ENCODE assay signal across 9 mouse cellular contexts in genomic region chr8:123720471-123721001, GRCm38 (mm10).
A peak's percentile ranks its signal among the peaks of the same experiment; 100 is the strongest.
DNase-seq lines count a peak whose midpoint lies in the region; ATAC-seq and TF ChIP-seq lines count a peak whose summit lies in the region.
"Had no signal": no experiment of that assay in that cellular context is flagged by ENCODE, and none has a peak within 500 bp of the region (broad histone marks: within the 10 kb centered on the region; RNA-seq: fewer than 3 reads in every experiment).

No protein-coding gene starts in this region.

- DNase-seq in MEL (ENCODE audit: low read depth, low spot score), result peak; percentile 7
- no peak for DNase-seq in intestine, embryonic 14.5 days (ENCODE audit: low spot score)
- DNase-seq in spleen, adult 12 weeks (ENCODE audit: low spot score), result no peak
- DNase-seq in adrenal gland, postnatal 25 days, result no peak
- DNase-seq in gastrocnemius, postnatal 25 days, result no peak
- DNase-seq: cerebellum, adult 9-10 months had no signal

- TF ChIP-seq CTCF in MEL (IDR thresholded peaks at IDR 0.05 in 2 of 3, conservative IDR thresholded peaks at IDR 0.05 in 1 of 3; ENCODE audit: control insufficient read depth in 1 of 3, insufficient read depth in 1 of 3, low read depth in 2 of 3, low read length in 3 of 3, poor library complexity in 1 of 3, severe bottlenecking in 1 of 3), result no peak

- TF ChIP-seq EP300 in MEL (IDR thresholded peaks at IDR 0.05; ENCODE audit: low read depth in 1 of 2, low read length in 2 of 2), result no peak

- TF ChIP-seq RAD21 in MEL (IDR thresholded peaks at IDR 0.05; ENCODE audit: low read depth, low read length), result no peak

- no peaks in the 10 kb centered on the region for H3K27me3 ChIP-seq in heart, embryonic 11.5 days (ENCODE audit: control insufficient read depth, insufficient read depth, low read length)
- H3K27me3 ChIP-seq in heart, embryonic 12.5 days (replicated peaks), result no peaks in the 10 kb centered on the region
- no peaks in the 10 kb centered on the region; a peak in 1 of 4 replicates for H3K27me3 ChIP-seq in MEL (ENCODE audit: control insufficient read depth in 1 of 2, insufficient read depth in 2 of 2, low read length in 2 of 2)
- no peaks in the 10 kb centered on the region for H3K27me3 ChIP-seq in intestine, embryonic 14.5 days (replicated peaks; ENCODE audit: control insufficient read depth, insufficient read depth, low read length)
- no peaks in the 10 kb centered on the region for H3K27me3 ChIP-seq in liver, embryonic 15.5 days

- peaks cover 47% of the 10 kb centered on the region for H3K4me1 ChIP-seq in heart, embryonic 11.5 days (ENCODE audit: control insufficient read depth, insufficient read depth, low read length)
- H3K4me1 ChIP-seq in heart, embryonic 12.5 days (replicated peaks), result peaks cover 58% of the 10 kb centered on the region
- peaks cover 0 to 4% of the 10 kb centered on the region in 2 experiments; a peak in 1 of 4 replicates for H3K4me1 ChIP-seq in MEL (ENCODE audit: control insufficient read depth in 1 of 2, insufficient read depth in 2 of 2, low read length in 2 of 2)
- H3K4me1 ChIP-seq in intestine, embryonic 14.5 days (replicated peaks; ENCODE audit: control insufficient read depth, insufficient read depth, low read length), result peaks cover 28% of the 10 kb centered on the region
- peaks cover 56% of the 10 kb centered on the region for H3K4me1 ChIP-seq in liver, embryonic 15.5 days (replicated peaks)

- H3K9me3 ChIP-seq in heart, embryonic 11.5 days (replicated peaks; ENCODE audit: control insufficient read depth, low read length), result no peaks in the 10 kb centered on the region
- H3K9me3 ChIP-seq in heart, embryonic 12.5 days (replicated peaks), result no peaks in the 10 kb centered on the region
- H3K9me3 ChIP-seq in MEL (replicated peaks; ENCODE audit: insufficient read depth, low read length), result no peaks in the 10 kb centered on the region
- H3K9me3 ChIP-seq in intestine, embryonic 14.5 days (ENCODE audit: control insufficient read depth, low read length), result no peaks in the 10 kb centered on the region
- H3K9me3 ChIP-seq in liver, embryonic 15.5 days (replicated peaks), result no peaks in the 10 kb centered on the region

- 0 out of 2 replicates have a peak overlapping the region, but pooled peaks have one; percentile 22 for H3K4me2 ChIP-seq in heart, embryonic 11.5 days
- no peak overlapping the region for H3K4me2 ChIP-seq in heart, embryonic 12.5 days
- H3K4me2 ChIP-seq in intestine, embryonic 14.5 days (ENCODE audit: low read length), result peak overlapping the region; percentile 11; the same call in 1 of the 2 replicates
- H3K4me2 ChIP-seq in liver, embryonic 15.5 days, result peak overlapping the region; percentile 29

- ATAC-seq in heart, embryonic 11.5 days (replicated peaks; ENCODE audit: insufficient number of reproducible peaks, low FRiP score, low TSS enrichment), result no peak
- no peak for ATAC-seq in heart, embryonic 12.5 days (ENCODE audit: insufficient number of reproducible peaks, low FRiP score)
- ATAC-seq in intestine, embryonic 14.5 days (replicated peaks; ENCODE audit: low FRiP score, low TSS enrichment, low read depth), result peak; percentile 41; the same call in 1 of the 2 replicates
- ATAC-seq in liver, embryonic 15.5 days (ENCODE audit: insufficient read depth), result no peak

- no peak overlapping the region for H3K27ac ChIP-seq in heart, embryonic 11.5 days (ENCODE audit: low read depth, low read length)
- H3K27ac ChIP-seq in heart, embryonic 12.5 days (ENCODE audit: poor library complexity, severe bottlenecking), result no peak overlapping the region
- no peak overlapping the region for H3K27ac ChIP-seq in MEL (ENCODE audit: control insufficient read depth, low read depth, low read length)
- H3K27ac ChIP-seq in intestine, embryonic 14.5 days (ENCODE audit: low read depth), result no peak overlapping the region
- no peak overlapping the region for H3K27ac ChIP-seq in liver, embryonic 15.5 days (replicated peaks)

- no peaks in the 10 kb centered on the region for H3K36me3 ChIP-seq in heart, embryonic 11.5 days (ENCODE audit: control insufficient read depth, insufficient read depth, low read length)
- H3K36me3 ChIP-seq in heart, embryonic 12.5 days, result no peaks in the 10 kb centered on the region
- no peaks in the 10 kb centered on the region for H3K36me3 ChIP-seq in MEL (ENCODE audit: control insufficient read depth in 1 of 2, insufficient read depth in 2 of 2, low read length in 2 of 2)
- H3K36me3 ChIP-seq in intestine, embryonic 14.5 days (ENCODE audit: control insufficient read depth, insufficient read depth, low read length), result no peaks in the 10 kb centered on the region
- H3K36me3 ChIP-seq in liver, embryonic 15.5 days (replicated peaks), result no peaks in the 10 kb centered on the region

- no peak for TF ChIP-seq POLR2A in MEL (IDR thresholded peaks at IDR 0.05; ENCODE audit: control insufficient read depth in 1 of 2, insufficient read depth in 1 of 2, low read depth in 1 of 2, low read length in 2 of 2, poor library complexity in 1 of 2)

- 20% methylated on average over 12 of the region's 12 CpGs for WGBS in heart, embryonic 11.5 days (ENCODE audit: insufficient replicate concordance)
- WGBS in heart, embryonic 12.5 days, result 32% methylated on average over 12 of the region's 12 CpGs
- WGBS in intestine, embryonic 14.5 days, result 17% methylated on average over 12 of the region's 12 CpGs
- WGBS in liver, embryonic 15.5 days (ENCODE audit: insufficient replicate concordance), result 15% methylated on average over 12 of the region's 12 CpGs

- H3K9ac ChIP-seq in heart, embryonic 11.5 days (ENCODE audit: low read depth, low read length), result no peak overlapping the region
- no peak overlapping the region for H3K9ac ChIP-seq in heart, embryonic 12.5 days
- no peak overlapping the region for H3K9ac ChIP-seq in MEL (ENCODE audit: control insufficient read depth, low read depth, low read length, poor library complexity, severe bottlenecking)
- no peak overlapping the region for H3K9ac ChIP-seq in intestine, embryonic 14.5 days (ENCODE audit: low read length)
- H3K9ac ChIP-seq in liver, embryonic 15.5 days, result no peak overlapping the region

- no peaks in the 10 kb centered on the region for H3K79me2 ChIP-seq in MEL (ENCODE audit: control insufficient read depth, insufficient read depth, low read length, poor library complexity)

- no peak overlapping the region for H3K4me3 ChIP-seq in heart, embryonic 11.5 days (ENCODE audit: low read depth, low read length)
- no peak overlapping the region for H3K4me3 ChIP-seq in heart, embryonic 12.5 days
- no peak overlapping the region for H3K4me3 ChIP-seq in MEL (ENCODE audit: control insufficient read depth in 1 of 2, insufficient read depth in 1 of 2, low read depth in 2 of 2, low read length in 2 of 2)
- no peak overlapping the region for H3K4me3 ChIP-seq in intestine, embryonic 14.5 days (ENCODE audit: low read depth, low read length)
- H3K4me3 ChIP-seq in liver, embryonic 15.5 days (replicated peaks), result no peak overlapping the region

TF ChIP-seq in MEL, 35 proteins besides CTCF, POLR2A, EP300 and RAD21:
- TF ChIP-seq RCOR1 (IDR thresholded peaks at IDR 0.05; ENCODE audit: low read depth, low read length) (no peak), KAT2A (conservative IDR thresholded peaks at IDR 0.05; ENCODE audit: low read depth, low read length) (no peak), ETS1 (IDR thresholded peaks at IDR 0.05; ENCODE audit: low read depth, low read length) (no peak), ZKSCAN1 (IDR thresholded peaks at IDR 0.05; ENCODE audit: low read depth, low read length) (no peak), TAL1 (IDR thresholded peaks at IDR 0.05; ENCODE audit: low read length) (no peak), ZC3H11A (IDR thresholded peaks at IDR 0.05; ENCODE audit: low read depth, low read length) (no peak), TCF12 (IDR thresholded peaks at IDR 0.05; ENCODE audit: low read depth, low read length) (no peak), NELFE (IDR thresholded peaks at IDR 0.05; ENCODE audit: low read depth, low read length) (no peak), JUND (IDR thresholded peaks at IDR 0.05; ENCODE audit: low read depth, low read length) (no peak), E2F4 (IDR thresholded peaks at IDR 0.05; ENCODE audit: borderline replicate concordance, low read depth, low read length) (no peak), GATA1 (IDR thresholded peaks at IDR 0.05; ENCODE audit: low read depth, low read length) (no peak), POLR2AphosphoS5 (IDR thresholded peaks at IDR 0.05; ENCODE audit: borderline replicate concordance, low read depth, low read length) (no peak), ELF1 (IDR thresholded peaks at IDR 0.05; ENCODE audit: low read depth, low read length) (no peak), GABPA (IDR thresholded peaks at IDR 0.05; ENCODE audit: low read depth, low read length) (no peak), SMC3 (IDR thresholded peaks at IDR 0.05; ENCODE audit: low read depth, low read length) (no peak), MYC (IDR thresholded peaks at IDR 0.05; ENCODE audit: low read depth, low read length) (no peak)
